Mouse (Mus musculus): ENCODE data around the gene Ngp.
"Not testable (repeated sequence)": the region's sequence is repeated elsewhere in the genome, so short reads cannot be mapped to it uniquely, and the experiment has no call there.

The Ngp gene

GRCm38 (mm10) chr9:110419511-110420112 is at the start of gene Ngp:
TSS of gene Ngp (plus strand) at chr9:110419747.
- DNase-seq (ENCODE audit: extremely low read depth, insufficient read length, low spot score) = no peak

- DNase-seq (ENCODE audit: extremely low read depth, insufficient read length, low spot score) = no peak
Measured at GRCm38 (mm10) chr9:110369860-110370259, 49.7 kb upstream of the Ngp start.

- no peak for DNase-seq (ENCODE audit: extremely low read depth, insufficient read length, low spot score)
Measured at GRCm38 (mm10) chr9:110373871-110374270, 45.7 kb upstream of the Ngp start.

- no peak for DNase-seq (ENCODE audit: extremely low read depth, insufficient read length, low spot score)
Measured at GRCm38 (mm10) chr9:110375668-110376067, 43.9 kb upstream of the Ngp start.

DNA sequence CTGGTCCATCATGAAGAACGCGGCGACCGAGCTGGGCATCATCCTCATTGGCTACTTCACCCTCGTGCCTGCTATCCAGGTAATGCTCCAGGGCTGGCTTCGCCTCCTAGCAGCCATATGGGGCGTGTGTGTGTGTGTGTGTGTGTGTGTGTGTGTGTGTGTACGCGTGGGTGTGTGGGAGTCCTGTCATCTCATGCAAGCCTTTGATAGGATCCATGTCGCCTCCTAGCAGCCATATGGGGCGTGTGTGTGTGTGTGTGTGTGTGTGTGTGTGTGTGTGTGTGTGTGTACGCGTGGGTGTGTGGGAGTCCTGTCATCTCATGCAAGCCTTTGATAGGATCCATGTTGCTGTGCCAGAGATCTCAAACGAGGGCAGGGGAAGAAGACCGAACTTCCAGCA is 41.9 kb upstream of the Ngp start:
- DNase-seq (ENCODE audit: extremely low read depth, insufficient read length, low spot score) = not testable (repeated sequence)

DNA sequence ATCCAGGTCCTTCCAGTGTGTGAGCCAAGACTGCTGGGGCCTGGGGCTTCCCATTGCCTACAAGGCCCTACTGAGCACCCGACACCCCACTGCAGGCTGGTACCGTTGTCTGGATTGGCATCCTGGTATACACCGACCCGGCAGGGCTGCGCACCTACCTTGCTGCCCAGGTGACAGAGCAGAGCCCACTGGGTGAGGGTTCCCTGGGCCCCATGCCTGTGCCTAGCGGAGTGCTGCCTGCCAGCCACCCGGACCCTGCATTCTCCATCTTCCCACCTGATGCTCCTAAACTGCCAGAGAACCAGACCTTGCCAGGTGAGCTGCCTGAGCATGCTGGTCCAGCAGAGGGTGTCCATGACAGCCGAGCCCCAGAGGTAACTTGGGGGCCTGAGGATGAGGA is 40.2 kb upstream of the Ngp start:
- DNase-seq (ENCODE audit: extremely low read depth, insufficient read length, low spot score) = no peak

DNA sequence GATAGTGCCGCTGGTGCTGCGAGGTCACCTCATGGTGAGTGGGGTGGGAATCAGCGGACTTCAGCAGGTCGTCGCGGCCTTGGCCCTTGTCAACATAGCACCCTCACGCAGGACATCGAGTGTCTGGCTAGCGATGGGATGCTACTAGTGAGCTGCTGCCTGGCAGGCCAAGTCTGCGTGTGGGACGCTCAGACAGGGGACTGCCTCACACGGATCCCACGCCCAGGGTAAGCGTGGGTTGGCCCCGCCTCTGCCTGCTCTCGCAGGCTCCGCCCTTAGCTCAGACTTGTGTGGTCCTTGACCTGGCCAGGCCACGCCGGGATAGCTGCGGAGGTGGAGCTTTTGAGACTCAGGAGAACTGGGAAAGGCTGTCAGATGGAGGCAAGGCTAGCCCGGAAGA is 38.9 kb upstream of the Ngp start:
- no peak for DNase-seq (ENCODE audit: extremely low read depth, insufficient read length, low spot score)

DNA sequence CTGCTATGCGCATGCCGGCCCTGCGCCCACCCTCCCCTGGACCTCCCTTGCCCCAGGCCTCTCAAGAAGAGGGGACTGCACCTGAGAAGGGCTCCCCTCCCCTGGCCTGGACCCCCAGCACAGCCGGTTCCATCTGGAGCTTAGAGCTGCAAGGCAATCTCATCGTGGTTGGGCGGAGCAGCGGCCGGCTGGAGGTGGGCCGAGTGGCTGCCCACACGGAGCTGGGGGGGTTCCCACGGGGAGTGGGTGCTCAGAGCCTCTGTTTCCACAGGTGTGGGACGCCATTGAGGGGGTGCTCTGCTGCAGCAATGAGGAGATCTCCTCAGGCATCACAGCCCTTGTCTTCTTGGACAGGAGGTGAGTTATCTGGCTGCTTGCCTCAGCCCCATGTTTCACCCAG is 38.3 kb upstream of the Ngp start:
- DNase-seq (ENCODE audit: extremely low read depth, insufficient read length, low spot score) = no peak

- no peak for DNase-seq (ENCODE audit: extremely low read depth, insufficient read length, low spot score)
Measured at GRCm38 (mm10) chr9:110384369-110384929, 35.1 kb upstream of the Ngp start.

DNA sequence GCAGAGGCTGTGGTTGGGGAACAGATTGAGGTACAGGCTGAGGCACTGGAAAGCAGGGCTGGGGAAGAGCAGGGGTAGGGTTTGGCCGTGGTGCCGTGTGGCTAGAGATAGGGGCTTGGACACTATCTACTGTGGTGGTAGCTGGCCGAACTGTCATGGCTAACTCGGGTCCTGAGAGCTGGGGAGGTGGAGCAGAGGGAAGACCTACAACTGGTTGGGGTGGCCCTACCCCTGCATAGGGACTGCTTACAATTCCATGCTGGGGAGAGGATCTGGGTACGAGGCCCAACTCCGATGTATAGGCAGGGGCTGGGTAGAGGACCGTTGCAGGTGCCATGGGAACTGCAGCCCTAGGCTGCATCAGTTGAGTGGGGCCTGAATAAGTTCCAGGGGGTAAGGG is 31.5 kb upstream of the Ngp start:
- DNase-seq (ENCODE audit: extremely low read depth, insufficient read length, low spot score) = no peak

DNA sequence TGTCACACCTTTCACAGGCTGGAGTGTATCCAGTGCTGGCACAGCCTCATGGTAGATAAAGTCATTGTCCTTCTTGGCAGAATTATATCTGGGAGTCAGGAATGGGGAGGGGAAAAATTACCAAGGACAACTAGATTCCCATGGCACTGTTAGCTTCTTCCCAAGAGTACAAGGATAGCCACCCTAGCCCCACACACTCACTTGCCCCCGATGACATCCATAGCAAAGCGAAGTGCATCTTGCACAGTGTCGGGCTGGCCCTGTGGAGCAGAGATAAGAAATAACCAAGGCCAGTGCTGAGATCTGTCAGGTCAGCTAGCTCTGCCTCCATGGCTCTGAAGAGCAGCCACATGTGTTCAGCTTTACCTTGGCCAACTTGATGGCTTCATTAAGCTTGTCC is 28.7 kb upstream of the Ngp start:
- no peak for DNase-seq (ENCODE audit: extremely low read depth, insufficient read length, low spot score)

GRCm38 (mm10) chr9:110393295-110393694 is 26.3 kb upstream of the Ngp start:
- DNase-seq (ENCODE audit: extremely low read depth, insufficient read length, low spot score) = no peak

GRCm38 (mm10) chr9:110400650-110401049 is 18.9 kb upstream of the Ngp start:
- DNase-seq (ENCODE audit: extremely low read depth, insufficient read length, low spot score) = no peak

DNA sequence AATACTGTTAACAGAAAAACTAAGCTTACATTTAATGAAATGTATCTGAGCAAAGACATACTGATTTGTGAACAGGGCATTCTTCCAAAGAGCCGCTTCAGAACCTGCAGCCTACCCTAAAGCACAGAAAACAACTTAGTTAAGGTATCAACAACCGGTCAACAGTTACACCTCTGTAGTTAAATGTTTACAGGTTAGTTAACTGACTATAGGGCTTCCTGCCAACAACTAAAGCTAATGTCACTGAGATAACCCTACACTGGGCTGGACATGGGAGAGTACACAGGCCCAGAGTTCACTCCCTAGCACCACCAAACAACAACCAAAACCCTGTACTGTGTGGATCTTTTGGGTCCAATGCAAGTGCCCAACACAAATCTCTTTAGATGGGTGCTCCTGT is 16.8 kb upstream of the Ngp start:
- DNase-seq (ENCODE audit: extremely low read depth, insufficient read length, low spot score) = no peak

GRCm38 (mm10) chr9:110403240-110403639 is 16.3 kb upstream of the Ngp start:
- DNase-seq (ENCODE audit: extremely low read depth, insufficient read length, low spot score) = not testable (repeated sequence)

- DNase-seq (ENCODE audit: extremely low read depth, insufficient read length, low spot score) = peak; percentile 53
Measured at GRCm38 (mm10) chr9:110407311-110408098, 12.0 kb upstream of the Ngp start.

DNA sequence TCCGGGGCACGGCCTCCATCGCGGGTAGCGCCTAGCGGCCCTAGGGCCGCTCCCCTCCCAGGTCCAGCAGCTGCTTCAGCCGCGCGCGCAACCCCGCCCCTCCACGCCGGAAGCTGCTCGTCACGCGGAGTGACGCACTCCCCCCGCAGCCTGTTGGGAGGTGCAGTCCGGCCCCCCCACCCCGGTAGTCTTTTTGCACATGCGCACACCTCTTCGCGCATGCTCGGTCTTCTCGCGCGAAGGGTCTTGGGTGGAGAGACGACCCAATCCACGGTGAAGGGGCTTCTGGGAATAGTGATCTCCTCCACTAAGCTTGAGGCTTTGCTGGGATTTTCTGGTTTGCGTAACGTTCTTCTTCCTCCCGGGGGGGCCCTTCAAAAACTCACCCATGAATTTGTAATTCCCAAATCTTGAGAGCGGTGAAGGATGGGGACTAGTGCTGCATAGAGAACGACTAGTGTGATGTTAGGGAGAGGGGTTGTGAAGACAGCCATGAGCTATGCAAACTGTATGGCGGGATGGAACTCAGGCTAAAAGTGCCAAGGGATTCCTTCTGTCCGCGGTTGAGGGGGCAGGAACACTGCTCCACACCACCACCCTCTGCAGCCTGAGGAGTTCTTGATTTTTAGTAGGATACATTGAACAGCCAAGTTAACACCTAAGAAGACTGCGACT is 11.3 kb upstream of the Ngp start, which contains the start of gene Ptpn23:
TSS of gene Ptpn23 (minus strand) at position 115 of the 675 bp plus-strand sequence.
- peak; percentile 96 for DNase-seq (ENCODE audit: extremely low read depth, insufficient read length, low spot score)

- peak; percentile 58 for DNase-seq (ENCODE audit: extremely low read depth, insufficient read length, low spot score)
Measured at GRCm38 (mm10) chr9:110410908-110411887, 8.3 kb upstream of the Ngp start.

- no peak for DNase-seq (ENCODE audit: extremely low read depth, insufficient read length, low spot score)
Measured at GRCm38 (mm10) chr9:110412926-110413325, 6.6 kb upstream of the Ngp start.

DNA sequence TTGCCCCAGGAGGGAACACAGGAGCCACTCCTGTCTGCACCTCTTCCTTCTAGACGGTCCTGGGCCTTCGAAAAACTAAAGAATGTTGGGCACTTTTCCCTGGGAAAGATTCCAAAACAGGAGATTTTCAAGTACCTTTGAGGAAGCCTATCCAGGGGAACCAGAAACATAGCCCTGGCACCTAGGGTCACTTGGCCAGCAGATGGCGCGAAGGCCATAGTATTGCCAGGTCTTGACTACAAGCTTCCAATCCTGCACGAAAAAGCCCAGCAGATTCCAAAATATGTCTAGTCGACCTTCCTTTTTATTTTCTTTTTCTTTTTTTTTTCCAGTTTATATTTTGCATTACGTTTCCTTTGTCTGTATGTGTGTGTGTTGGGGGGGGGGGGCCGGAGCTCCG is 5.8 kb upstream of the Ngp start:
- DNase-seq (ENCODE audit: extremely low read depth, insufficient read length, low spot score) = no peak
